Mouse (Mus musculus) MN1 (cell line): ENCODE measurements at regions not wholly inside any gene's neighbourhood (a gene's known extent, or its start where the extent isn't known, plus 50 kb on each side); places are given as distances from the start of the nearest gene placed in this dataset.

Experiments used
- DNase-seq: peaks from one replicate; pipeline ENCODE4 v3.0.0-alpha.2; 2016; ENCODE audit warnings: low spot score

DNA sequence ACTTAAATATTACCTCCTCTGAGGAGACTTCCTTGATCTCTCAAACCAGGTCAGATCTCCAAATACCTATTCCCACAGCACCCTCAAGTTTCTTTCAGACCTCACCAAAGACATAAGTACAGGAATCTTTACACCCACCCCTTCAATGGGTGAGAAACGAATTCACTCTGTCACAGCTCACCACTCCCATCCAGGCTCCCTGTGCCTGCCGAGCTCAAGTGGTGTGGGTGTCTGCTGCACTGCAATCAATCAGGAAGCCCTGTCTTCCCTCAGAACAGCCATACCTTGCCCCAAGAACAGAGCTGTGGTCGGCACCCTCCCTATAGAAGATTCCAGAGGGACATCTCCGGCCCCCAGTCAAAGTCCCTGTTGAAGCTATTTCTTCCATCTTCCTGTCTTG lies 116.2 kb upstream of the Nectin1 start:
- DNase-seq: no peak

DNA sequence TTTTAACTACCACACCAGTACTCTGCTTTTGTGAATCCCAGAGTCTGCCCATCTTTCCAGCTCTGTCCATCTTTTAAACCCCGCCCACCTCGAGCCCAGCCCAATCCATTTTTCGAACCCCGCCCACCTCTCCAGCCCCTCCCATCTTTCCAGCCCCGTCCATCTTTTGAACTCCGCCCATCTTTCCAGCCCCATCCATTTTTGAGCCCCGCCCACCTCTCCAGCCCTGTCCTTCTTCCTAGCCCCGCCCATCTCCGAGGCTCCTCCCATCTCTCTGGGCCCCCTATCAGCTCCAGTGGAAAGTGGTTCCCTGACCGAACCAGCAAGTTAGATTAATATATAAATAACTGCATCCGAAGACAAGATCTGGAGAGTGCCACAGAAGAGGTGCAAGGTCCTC lies 115.0 kb upstream of the Nectin1 start:
- DNase-seq: no peak

DNA sequence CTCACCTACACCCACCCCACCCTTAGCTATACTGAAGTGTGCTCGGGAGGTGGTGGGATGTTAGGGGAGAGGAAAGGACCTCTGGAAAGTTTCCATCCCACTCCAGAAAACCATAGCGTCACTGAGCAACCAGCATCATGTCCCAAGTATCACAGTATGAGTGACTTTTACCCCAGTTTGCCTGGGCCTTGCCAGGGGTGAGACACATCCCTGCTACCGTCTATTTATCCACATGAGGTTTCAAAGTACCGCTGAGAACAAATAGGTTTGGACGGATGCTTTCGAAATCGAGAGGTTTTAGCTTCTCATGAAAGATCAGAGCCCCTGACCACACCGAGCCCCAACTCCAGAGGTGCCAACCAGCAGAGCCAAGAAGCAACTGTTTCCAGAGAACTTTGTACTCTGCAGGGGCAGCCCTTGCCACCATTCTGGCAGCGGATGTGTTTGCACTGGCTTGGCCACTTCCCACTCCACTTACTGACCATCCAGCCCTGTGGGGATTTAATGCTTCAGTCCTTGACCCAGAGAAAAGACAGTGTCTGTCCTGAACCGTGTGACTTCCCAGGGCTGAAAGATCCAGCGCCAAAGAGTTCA lies 107.3 kb upstream of the Nectin1 start:
- DNase-seq: no peak

DNA sequence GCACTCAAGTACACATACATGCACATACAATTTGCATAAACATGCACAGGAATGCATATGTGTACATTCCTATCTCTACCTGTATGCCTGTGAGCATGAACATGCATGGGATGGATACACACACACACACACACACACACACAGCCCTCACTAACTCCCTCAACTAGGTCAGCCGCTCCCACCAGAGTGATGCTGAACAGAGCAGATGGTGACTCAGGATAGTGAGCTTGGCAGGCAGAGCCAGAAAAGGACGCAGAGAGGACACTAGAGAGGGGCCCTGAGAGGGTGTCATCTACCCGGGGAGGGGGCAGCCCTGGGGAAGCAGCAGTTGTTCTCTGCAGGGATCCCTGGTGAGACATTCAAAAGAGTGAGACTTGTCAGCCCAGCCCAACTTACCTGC lies 85.6 kb upstream of the Nectin1 start:
- no peak for DNase-seq

DNA sequence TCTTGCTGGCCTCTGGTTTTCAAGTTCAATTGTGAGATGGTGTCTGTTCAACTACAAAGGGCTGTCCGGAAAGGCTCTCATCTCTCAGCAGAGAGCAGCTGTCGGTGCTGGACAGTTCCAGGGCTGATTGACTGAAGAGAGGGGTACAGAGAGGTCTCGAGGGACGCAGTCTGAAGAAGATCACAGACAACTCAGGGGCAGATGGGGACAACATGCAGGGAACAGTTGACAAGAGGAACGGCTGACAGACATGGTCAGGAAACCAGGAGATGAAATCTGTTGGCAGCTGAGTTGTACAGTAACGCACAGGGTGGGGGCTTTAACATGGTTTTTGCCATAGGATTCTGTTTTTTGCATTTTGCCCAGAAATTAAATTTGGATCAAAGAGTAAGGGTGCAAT lies 84.5 kb upstream of the Nectin1 start:
- no peak for DNase-seq

DNA sequence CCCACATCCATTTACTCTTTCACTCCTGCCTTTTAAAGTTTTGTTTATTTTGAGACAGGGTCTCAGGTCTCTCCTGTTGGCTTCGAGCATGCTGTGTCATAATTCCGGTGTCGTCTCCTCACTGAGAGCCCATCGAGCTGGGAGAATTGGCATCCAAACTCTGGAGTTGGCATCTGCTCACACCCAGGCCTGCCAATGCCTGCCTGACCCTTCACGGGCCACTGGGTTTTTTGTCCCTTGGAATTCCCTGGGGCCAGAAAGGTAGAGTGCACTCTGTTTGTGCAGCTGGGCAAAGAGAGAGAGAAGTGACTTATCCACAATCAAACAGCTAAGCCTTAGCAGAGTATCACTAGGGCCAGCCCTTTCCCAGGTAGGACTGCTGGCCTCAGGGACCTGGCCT lies 83.6 kb upstream of the Nectin1 start:
- no peak for DNase-seq

DNA sequence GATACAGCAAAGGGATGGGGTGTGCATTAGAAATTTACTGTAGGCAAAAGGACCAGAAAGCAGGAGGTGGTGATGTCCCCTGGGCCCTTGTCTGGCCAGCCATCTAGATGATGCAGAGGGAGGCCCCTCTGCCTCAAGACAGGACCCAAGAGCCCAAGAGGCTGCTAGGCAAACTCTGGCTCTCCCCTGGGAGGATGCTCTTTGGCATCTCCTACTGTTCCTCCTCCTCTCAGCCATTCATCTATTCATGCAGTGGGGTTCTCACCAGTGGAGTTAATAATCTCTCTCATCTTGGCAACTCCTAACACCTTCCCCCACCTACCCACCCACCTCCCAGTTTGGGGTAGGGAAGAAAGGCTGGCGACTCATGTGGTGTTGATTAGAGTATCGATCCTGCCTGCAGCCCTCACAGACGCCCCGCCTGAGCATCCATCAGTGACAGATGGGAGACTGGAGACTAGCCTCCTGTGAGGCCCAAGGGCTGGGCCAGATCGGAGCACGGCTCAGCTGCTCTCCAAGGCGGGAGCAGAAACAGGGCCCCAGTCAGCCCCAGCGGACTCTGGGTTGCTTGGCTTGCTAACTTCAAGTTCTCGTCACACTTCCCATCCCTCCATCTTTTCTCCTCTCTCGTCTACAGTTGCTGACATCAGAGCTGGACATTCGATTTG lies 82.8 kb upstream of the Nectin1 start:
- no peak for DNase-seq

DNA sequence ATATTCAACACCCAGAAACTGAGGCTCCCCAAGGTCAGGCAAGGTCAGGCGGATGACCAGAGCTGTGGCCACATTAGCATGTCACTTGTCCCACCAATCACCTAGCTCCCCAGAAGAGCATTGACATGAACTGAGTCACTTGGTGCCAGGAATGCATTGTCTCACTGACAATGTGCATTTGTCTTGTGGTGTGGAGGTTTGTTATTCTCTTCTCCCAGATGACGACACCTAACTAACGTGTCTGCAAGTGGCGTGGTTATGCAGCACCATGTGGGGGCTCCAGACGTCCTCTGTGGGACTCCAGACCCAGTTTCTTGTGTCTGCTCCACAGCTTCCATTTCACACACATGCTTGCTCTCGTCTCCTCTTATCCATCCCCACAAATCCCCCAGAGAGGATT lies 82.1 kb upstream of the Nectin1 start:
- DNase-seq: no peak

DNA sequence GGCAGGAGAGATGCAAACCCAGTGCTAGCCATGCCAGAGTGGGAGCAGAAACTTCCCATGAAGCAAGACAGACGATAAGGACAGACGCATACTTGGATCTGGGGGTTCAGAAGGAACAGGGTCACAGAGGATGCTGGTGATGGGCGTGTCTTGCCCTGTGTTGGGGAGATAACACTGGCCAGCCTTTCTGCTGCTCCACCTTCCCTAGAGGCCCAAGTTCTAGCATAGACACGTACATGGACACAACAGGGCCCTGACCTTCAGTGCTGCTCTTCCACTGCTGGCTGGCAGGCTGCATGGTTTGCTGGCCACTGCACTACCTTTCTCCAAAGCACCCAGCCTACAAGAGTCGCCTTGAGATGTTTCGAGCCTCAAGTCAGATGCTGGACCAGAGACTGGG lies 76.4 kb upstream of the Nectin1 start:
- DNase-seq: no peak

DNA sequence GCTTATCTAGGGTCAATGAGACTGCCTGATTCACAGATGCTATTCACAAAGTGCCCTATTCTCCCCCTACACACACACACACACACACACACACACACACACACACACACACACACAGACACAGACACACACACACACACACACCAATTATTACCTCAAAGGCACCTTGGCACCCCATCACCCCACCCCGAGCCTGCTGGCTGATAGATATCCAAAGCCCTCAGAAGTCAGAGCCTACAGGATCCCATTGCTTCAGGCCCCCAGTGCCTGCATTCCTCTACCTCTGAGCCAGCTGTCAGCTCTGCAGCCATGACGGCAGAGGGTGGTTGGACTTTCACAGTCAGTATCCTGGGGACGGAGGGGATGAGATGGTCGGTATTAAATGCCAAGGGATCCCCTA lies 75.8 kb upstream of the Nectin1 start:
- DNase-seq: no peak

DNA sequence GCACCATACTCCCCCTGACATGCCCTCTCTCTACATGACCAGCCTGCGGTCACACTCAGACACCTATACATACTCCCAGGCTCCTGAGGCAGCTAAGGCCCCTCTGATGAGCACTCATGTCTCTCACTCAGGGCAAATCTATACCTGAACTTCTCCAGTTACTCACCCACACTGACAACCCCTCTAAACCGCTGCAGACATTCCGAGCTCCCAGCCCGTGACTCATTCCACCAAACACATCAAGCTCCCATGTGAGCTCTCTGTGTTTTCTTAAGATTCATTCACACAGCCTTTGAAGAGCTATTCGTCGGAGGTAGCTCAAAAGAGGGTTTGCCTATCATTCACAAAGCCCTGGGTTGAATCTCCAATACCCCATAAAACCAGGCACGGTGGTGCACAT lies 75.1 kb upstream of the Nectin1 start:
- DNase-seq: no peak

DNA sequence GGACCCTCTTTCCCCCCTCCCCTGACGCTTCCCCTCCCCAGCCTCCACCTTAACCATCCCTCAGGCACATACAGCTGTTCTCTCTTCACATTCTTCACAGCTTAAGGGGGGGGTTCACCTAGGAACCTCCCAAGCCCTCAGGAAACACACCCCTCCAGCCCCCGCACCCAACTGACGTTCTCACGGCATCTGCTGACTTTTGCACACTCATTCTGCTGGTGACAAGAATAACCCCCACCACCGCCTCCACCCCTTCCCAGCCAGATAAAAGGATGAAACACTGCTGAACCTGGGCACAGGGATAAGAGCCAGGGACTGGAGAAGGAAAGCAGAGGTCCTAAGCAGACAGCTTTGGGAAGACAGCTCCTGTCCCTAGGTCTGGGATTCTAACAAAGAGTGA lies 73.2 kb upstream of the Nectin1 start:
- no peak for DNase-seq

DNA sequence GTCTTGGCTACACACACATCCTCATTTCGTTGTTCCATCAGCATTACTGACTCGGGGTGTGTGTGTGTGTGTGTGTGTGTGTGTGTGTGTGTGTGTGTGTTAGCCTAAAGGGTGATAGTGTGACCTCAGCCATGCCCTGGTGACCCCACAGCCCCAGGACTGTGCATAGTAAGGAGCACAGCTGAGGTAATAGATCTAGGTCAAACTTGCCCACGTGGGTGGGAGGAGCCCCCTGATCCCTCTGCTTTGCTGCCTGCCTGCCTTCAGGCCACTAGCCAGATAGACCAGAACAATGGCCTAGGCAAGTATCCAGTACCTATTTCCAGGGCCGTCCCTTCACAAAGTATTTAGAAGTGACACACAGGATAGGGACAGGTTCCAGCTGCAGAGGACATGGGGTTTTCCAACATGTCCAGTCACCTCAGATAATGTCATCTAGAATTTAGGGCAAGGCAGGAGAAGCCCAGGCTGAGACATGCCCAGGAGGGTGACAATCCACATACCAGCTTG lies 70.6 kb upstream of the Nectin1 start:
- no peak for DNase-seq

DNA sequence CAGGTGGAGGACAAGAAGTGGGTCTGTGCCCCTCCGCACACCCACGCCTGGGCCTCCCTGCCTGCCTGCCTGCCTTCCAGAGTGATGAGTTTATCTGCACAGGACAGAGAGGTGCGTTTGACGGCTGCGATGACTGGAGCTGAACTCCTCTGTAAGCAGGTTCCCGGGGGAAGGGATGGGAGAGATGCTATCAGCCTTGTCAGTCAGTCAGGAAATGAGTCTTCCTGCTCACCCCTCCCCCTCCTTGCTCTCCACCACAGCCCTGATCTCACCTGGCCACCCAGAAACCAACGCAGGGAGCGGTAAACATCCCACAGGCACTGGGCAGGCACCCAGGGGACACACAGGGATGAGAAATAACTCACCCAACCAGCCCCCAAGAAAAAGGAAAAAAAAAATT lies 69.5 kb upstream of the Nectin1 start:
- DNase-seq: no peak

DNA sequence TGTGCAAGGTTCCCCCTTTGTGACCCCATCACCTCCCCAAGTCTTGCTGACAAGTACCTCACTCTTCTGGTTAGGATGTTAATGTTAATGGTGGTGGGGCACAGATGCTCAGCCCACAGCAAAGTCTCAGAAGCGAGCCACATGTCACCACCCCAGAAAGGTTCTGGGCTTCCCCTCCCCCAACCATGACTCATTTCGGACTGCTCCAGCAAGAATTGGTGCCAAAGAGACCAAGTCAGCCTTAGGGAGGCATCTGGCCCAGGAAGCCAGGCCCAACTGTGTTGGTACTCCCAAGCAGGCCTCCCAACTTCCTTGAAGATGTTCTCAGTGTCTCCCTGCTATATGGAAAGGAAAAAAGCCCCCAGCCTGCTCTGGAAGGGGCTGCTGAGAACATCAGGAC lies 67.8 kb upstream of the Nectin1 start:
- peak; percentile 25 for DNase-seq

DNA sequence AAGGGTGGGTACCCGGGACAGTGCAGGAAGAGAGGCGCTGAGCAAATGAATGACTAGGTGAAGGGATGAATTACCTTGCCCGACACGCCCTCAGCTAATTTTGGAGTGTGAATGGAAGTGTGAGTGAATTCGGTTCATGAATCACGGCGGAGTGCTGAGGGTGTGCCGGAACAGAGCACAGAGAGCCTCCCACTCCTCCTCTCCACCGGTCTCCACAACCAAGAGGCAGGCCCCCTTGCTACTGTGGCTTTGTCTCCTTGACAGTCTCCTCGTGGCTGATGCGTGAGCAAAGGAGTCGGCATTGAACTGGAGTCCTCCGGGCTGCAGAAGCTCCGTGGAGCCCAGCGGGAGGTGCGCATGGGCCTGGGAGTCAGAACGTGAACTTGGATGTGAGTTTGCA lies 64.5 kb upstream of the Nectin1 start:
- DNase-seq: no peak

DNA sequence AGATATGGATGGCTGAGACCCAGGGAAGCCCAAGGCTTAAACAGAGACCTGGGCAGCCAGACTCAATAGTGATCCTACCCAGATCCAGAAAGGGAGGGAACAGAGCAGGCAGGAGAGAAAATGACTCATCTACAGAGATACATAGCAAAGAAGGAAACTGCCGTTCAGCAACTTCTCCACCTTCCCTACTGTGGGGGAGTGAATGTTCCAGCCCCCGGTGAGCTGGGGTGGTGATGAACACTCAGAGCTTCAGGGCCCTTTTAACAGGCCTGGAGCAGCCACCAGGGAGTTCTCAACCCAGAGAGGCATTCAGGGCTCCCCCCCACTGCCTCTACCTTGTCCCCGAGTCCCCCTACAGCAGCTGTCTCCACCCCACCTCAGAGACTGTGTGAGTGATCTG lies 62.5 kb upstream of the Nectin1 start:
- DNase-seq: no peak

DNA sequence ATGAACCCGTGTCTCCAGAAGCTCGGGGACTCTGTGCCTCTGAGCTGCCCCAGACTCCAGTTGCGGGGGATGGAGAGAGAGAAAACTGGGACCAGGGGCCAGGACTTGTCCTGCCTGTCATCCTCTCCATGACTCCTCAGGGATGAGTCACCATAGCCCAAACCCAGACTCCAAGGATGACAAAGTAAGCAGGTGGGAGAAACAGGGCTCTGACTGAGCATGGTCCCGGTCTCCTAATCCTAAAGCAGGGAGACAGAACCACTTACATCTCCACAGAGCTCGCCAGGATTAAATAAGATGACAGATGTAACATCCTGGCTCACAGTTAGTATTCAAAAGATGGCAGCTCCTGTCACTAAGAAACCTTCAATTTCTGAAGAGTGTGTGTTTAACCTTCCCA lies 61.7 kb upstream of the Nectin1 start:
- no peak for DNase-seq

DNA sequence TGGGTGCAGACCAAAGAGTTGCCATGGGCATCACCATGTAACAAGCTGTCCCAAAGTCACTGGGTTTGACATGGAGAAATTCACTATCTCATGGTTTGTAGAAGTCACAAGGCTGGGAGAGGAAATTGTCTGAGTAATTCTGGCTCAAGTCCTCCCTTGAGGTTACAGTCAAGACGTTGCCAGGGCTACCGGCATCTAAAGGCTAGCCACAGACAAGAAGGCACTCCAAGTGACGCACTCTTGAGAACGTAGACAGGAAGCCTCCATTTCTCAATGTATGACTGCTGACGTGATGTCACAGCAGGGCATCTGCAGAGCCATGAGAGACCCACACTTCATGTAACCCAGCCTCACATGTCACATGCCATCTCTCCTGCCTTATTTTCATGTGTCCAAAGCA lies 59.2 kb upstream of the Nectin1 start:
- DNase-seq: no peak

DNA sequence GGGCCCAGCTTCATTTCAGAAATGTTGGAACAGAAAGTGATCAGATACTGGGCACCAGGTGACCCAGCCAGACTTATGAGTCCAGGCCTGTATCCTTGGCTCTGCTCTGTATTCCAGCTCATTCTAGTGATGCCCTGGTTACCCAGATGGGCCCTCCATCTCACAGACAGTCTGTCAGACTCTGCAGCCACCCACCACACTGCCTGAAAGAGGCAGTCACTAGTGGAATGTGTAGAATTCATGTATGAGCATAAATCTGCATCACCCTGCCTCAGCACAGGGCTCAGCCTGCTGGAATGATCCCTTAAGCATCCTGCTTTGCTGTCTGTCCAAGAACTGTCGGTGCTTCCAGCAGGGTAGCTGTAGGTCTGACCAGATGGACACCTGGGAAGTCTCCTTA lies 51.8 kb upstream of the Nectin1 start:
- DNase-seq: no peak

DNA sequence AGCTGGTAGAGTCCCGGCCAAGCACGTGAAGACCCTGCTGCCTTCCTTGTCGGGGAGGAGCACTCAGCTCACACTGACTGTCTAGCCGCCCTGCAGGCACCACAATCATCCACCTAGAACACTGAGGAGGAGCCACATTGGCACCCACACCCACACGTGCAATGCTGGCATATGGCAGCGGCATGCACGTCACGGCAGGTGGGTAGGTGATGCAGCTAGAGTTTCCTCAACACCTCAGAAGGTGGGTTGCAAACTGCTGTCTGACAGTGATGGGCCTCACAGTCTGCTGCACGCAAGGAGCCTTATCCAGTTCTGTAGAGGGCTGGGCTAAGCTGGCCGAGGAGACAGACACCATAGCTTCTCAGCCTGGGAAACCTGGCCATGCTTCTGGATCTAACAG lies 51.2 kb upstream of the Nectin1 start:
- no peak for DNase-seq
